Mouse (Mus musculus): Measurements from ENCODE around the gene Otulin.

Gene Otulin

GRCm38 (mm10) chr15:27630601-27631383 lies at the start of gene Otulin:
Otulin (minus strand) TSS chr15:27630693.
- no peak for TF ChIP-seq GATA4 (IDR thresholded peaks at IDR 0.05; ENCODE audit: insufficient replicate concordance, low read length)

- TF ChIP-seq GATA4 (IDR thresholded peaks at IDR 0.05; ENCODE audit: insufficient replicate concordance, low read length) = no peak
Observed at GRCm38 (mm10) chr15:27678511-27678910, 48.0 kb upstream of the Otulin start.

- no peak for TF ChIP-seq GATA4 (IDR thresholded peaks at IDR 0.05; ENCODE audit: insufficient replicate concordance, low read length)
Observed at GRCm38 (mm10) chr15:27677801-27678200, 47.3 kb upstream of the Otulin start.

- TF ChIP-seq GATA4 (IDR thresholded peaks at IDR 0.05; ENCODE audit: insufficient replicate concordance, low read length) = no peak
Observed at GRCm38 (mm10) chr15:27676211-27676610, 45.7 kb upstream of the Otulin start.

- TF ChIP-seq GATA4 (IDR thresholded peaks at IDR 0.05; ENCODE audit: insufficient replicate concordance, low read length) = no peak
Observed at GRCm38 (mm10) chr15:27675122-27675521, 44.6 kb upstream of the Otulin start.

- TF ChIP-seq GATA4 (IDR thresholded peaks at IDR 0.05; ENCODE audit: insufficient replicate concordance, low read length) = no peak
Observed at GRCm38 (mm10) chr15:27674041-27674440, 43.5 kb upstream of the Otulin start.

GRCm38 (mm10) chr15:27673151-27673550 lies 42.7 kb upstream of the Otulin start:
- TF ChIP-seq GATA4 (IDR thresholded peaks at IDR 0.05; ENCODE audit: insufficient replicate concordance, low read length) = no peak

GRCm38 (mm10) chr15:27672259-27672658 lies 41.8 kb upstream of the Otulin start:
- TF ChIP-seq GATA4 (IDR thresholded peaks at IDR 0.05; ENCODE audit: insufficient replicate concordance, low read length) = no peak

GRCm38 (mm10) chr15:27671612-27672245 lies 41.2 kb upstream of the Otulin start:
- no peak for TF ChIP-seq GATA4 (IDR thresholded peaks at IDR 0.05; ENCODE audit: insufficient replicate concordance, low read length)

- no peak for TF ChIP-seq GATA4 (IDR thresholded peaks at IDR 0.05; ENCODE audit: insufficient replicate concordance, low read length)
Observed at GRCm38 (mm10) chr15:27670708-27671107, 40.2 kb upstream of the Otulin start.

GRCm38 (mm10) chr15:27669931-27670411 lies 39.5 kb upstream of the Otulin start:
- no peak for TF ChIP-seq GATA4 (IDR thresholded peaks at IDR 0.05; ENCODE audit: insufficient replicate concordance, low read length)

- TF ChIP-seq GATA4 (IDR thresholded peaks at IDR 0.05; ENCODE audit: insufficient replicate concordance, low read length) = no peak
Observed at GRCm38 (mm10) chr15:27669276-27669675, 38.8 kb upstream of the Otulin start.

GRCm38 (mm10) chr15:27668557-27668956 lies 38.1 kb upstream of the Otulin start:
- TF ChIP-seq GATA4 (IDR thresholded peaks at IDR 0.05; ENCODE audit: insufficient replicate concordance, low read length) = no peak

- no peak for TF ChIP-seq GATA4 (IDR thresholded peaks at IDR 0.05; ENCODE audit: insufficient replicate concordance, low read length)
Observed at GRCm38 (mm10) chr15:27668001-27668461, 37.5 kb upstream of the Otulin start.

- TF ChIP-seq GATA4 (IDR thresholded peaks at IDR 0.05; ENCODE audit: insufficient replicate concordance, low read length) = no peak
Observed at GRCm38 (mm10) chr15:27666911-27667539, 36.5 kb upstream of the Otulin start.

Data from liver, adult (tissue).